Mouse (Mus musculus) ES-Bruce4 (cell line): ENCODE measurements around the gene Wscd2.

ENCODE experiments used
- CTCF ChIP-seq: IDR thresholded peaks from one replicate; pipeline ENCODE4 v1.8.1; 2011; ENCODE audit warnings: low read depth, low read length
- EP300 ChIP-seq: IDR thresholded peaks from 2 replicates; pipeline ENCODE4 v1.6.1; 2011; ENCODE audit warnings: low read depth, low read length; ENCODE audit not compliant: insufficient read depth

DNA sequence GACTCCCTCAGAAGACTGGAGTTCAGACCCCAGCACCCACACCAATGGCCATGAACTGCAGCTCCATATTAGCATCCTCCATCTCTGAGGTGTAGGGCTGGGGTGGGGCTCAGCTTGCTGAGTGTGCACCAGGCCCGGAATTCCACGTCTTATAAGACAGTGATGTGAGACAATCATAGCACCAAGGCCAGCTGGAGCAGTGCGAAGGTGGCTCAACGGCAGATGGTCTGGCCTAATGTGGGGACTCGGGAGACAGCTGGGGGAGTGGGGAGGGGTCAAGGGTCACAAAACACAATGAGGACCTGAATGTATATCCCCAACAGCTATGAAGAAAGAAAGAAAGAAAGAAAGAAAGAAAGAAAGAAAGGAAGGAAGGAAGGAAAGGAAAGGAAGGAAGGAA is 9.7 kb upstream of the Wscd2 start:
- no peak for TF ChIP-seq CTCF
- TF ChIP-seq EP300: no peak
